Mouse (Mus musculus): ENCODE data around the gene Slco1c1. TPM values are rescaled to one million over a fixed set of nuclear protein-coding genes. Genes with fewer than 3 reads are reported as not detected.
A peak's percentile ranks its signal among the peaks of the same experiment; 100 is the strongest.

Gene Slco1c1
- polyA plus RNA-seq, 1 experiment, result 0.08 TPM

DNA sequence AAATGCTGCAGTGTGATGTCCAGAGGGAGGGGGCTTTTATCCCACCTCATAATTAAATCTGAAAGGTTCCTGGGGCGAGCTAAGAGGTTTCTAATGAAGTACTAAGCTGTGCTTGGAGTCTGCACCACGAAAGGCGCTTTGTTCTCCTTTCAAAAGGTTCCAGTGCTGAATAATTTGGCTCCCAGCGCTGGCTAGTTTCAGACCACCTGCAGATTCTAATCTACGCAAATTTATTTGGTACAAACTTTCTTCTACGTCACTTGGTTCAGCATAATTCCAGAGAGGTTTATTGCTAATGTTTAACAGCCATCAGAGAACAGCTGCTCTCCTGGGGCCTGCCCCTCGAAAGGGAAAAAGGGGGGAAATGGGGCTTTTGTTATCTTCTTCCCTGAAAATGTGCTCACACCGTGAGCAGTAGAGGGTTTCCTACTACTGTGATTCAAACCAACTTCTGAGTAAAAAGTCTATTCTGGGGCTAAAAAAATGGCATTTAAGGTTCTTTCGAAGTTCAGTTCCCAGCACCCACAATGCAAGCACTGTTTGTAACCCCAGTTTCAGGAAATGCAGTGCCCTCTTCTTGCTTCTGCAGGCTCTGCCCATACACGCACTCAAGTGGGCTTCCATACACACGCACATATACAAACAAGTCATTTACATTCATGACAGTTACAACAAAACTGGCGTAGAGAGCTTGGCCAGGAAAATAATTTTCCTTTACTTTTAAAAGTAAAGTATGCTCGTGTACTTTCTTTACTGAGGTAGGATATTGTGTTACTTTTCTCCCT lies 28.3 kb upstream of the Slco1c1 start:
- 39% methylated on average over 13 of the region's 13 CpGs for WGBS
- no peak overlapping the region for H3K27ac ChIP-seq (ENCODE audit: insufficient read depth, low read depth, low read length)
- H3K4me1 ChIP-seq (ENCODE audit: control insufficient read depth, insufficient read depth, low read length), result no peaks in the 10 kb centered on the region; the same call in 1 of the 2 replicates
- H3K36me3 ChIP-seq (ENCODE audit: control insufficient read depth, insufficient read depth, low read length), result no peaks in the 10 kb centered on the region
- TF ChIP-seq CTCF (conservative IDR thresholded peaks at IDR 0.05; ENCODE audit: insufficient read depth, insufficient read length, low read depth, low read length) (no peak), POLR2A (IDR thresholded peaks at IDR 0.05; ENCODE audit: low read depth, low read length) (no peak)
- no peaks in the 10 kb centered on the region for H3K27me3 ChIP-seq (replicated peaks; ENCODE audit: control insufficient read depth, insufficient read depth, low read length)
- DNase-seq, result no peak
- H3K4me3 ChIP-seq (ENCODE audit: insufficient read depth, low read depth, low read length), result no peak overlapping the region

DNA sequence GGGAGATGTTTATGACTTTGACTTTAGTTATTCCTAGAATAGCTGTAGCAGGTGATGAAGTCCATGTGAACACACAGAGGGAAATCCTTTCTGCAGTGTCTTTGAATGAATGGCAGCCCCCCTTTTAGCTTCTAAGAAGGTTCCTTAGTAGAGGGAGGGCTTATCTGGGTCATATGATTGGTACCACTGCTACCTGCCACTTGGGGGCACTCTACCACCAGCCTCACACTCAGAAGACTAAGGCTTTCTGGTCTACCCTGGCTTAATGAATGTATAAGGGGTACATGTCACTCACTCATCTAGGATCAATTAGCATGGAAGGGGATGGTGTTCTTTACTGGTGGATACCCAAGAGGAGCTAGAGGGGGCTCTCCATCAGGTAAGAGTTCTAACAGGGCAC lies 24.7 kb upstream of the Slco1c1 start:
- TF ChIP-seq POLR2A (IDR thresholded peaks at IDR 0.05; ENCODE audit: low read depth, low read length), result no peak
- TF ChIP-seq CTCF (conservative IDR thresholded peaks at IDR 0.05; ENCODE audit: insufficient read depth, insufficient read length, low read depth, low read length), result peak; percentile 67

DNA sequence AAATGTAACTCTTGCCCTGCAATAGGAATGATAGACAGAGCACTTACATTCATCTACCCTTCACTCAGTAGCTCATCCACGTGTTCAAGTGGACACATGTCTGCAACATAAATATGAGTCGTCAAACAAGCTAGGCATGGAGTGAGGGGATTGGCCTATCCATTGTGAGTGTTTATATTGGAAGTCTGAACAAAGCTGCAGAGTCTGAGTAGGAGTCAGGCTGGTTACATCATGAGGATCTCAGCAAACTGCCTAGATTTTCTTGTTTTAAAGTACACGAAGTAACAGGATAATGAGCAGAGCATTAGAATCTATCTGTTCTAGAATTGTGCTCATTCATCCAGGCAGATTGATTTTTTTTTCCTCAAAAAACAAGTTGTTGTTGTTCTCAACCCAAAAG lies 23.0 kb upstream of the Slco1c1 start:
- WGBS, result 75% methylated on average over 3 of the region's 3 CpGs
- Histone ChIP-seq H3K4me3 (ENCODE audit: insufficient read depth, low read depth, low read length) (no peak overlapping the region), H3K27ac (ENCODE audit: insufficient read depth, low read depth, low read length) (no peak overlapping the region), H3K36me3 (ENCODE audit: control insufficient read depth, insufficient read depth, low read length) (no peaks in the 10 kb centered on the region), H3K27me3 (replicated peaks; ENCODE audit: control insufficient read depth, insufficient read depth, low read length) (no peaks in the 10 kb centered on the region), H3K4me1 (ENCODE audit: control insufficient read depth, insufficient read depth, low read length) (no peaks in the 10 kb centered on the region)
- DNase-seq, result no peak
- no peak for TF ChIP-seq POLR2A (IDR thresholded peaks at IDR 0.05; ENCODE audit: low read depth, low read length)

More for the DNA sequence above, 24.7 kb upstream of the Slco1c1 start:
- no peaks in the 10 kb centered on the region for H3K27me3 ChIP-seq (replicated peaks; ENCODE audit: control insufficient read depth, insufficient read depth, low read length)
- H3K4me3 ChIP-seq (ENCODE audit: insufficient read depth, low read depth, low read length), result no peak overlapping the region
- DNase-seq, result no peak
- H3K4me1 ChIP-seq (ENCODE audit: control insufficient read depth, insufficient read depth, low read length), result no peaks in the 10 kb centered on the region; the same call in 1 of the 2 replicates
- no peaks in the 10 kb centered on the region for H3K36me3 ChIP-seq (ENCODE audit: control insufficient read depth, insufficient read depth, low read length)
- H3K27ac ChIP-seq (ENCODE audit: insufficient read depth, low read depth, low read length), result no peak overlapping the region

DNA sequence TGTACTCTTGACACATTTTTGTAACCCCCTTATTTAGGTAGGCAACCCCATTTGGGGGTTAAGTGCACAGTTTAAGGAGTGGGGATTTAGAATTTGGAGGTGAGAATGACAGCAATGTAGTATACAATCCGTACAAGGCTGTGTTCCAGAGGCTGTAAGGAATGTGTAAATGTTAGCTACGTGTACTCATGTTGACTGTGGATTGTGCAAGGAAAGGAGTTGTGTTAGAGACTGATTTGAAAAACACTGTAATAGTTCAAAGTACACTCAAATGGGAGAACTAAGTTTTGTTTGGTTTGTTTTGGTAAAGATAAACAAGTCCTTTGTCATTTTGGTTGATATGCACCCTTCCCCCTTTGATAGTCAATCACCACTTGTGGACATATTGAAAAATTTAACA lies 1.6 kb upstream of the Slco1c1 start:
- Histone ChIP-seq H3K4me1 (ENCODE audit: control insufficient read depth, insufficient read depth, low read length) (no peaks in the 10 kb centered on the region), H3K36me3 (ENCODE audit: control insufficient read depth, insufficient read depth, low read length) (no peaks in the 10 kb centered on the region), H3K4me3 (ENCODE audit: insufficient read depth, low read depth, low read length) (no peak overlapping the region), H3K27me3 (replicated peaks; ENCODE audit: control insufficient read depth, insufficient read depth, low read length) (no peaks in the 10 kb centered on the region), H3K27ac (ENCODE audit: insufficient read depth, low read depth, low read length) (no peak overlapping the region)
- TF ChIP-seq CTCF (conservative IDR thresholded peaks at IDR 0.05; ENCODE audit: insufficient read depth, insufficient read length, low read depth, low read length), result no peak
- TF ChIP-seq POLR2A (IDR thresholded peaks at IDR 0.05; ENCODE audit: low read depth, low read length), result no peak
- DNase-seq, result no peak
- 83% methylated on average over 2 of the region's 2 CpGs for WGBS

DNA sequence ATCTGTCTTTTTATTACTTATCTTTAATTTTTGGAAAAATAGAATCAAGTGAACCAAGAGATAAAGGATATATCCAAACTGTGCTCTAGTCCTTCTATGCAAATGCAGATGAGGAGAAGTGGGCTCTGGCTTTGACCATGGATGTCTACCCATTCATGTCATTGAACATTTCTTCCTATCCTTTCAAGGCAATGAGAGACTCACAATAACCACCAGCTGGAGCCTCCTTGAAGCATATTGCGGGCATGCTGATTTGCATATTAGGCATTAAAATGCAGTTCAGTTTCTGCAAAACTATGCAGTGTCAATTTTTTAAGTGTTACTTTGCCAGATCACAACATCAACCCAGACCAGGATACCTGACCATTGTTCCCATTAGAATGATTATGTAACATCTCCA lies 1.6 kb downstream of the Slco1c1 start:
- no peak for DNase-seq
- Histone ChIP-seq H3K4me1 (ENCODE audit: control insufficient read depth, insufficient read depth, low read length) (no peaks in the 10 kb centered on the region), H3K4me3 (ENCODE audit: insufficient read depth, low read depth, low read length) (no peak overlapping the region), H3K27ac (ENCODE audit: insufficient read depth, low read depth, low read length) (no peak overlapping the region), H3K36me3 (ENCODE audit: control insufficient read depth, insufficient read depth, low read length) (no peaks in the 10 kb centered on the region), H3K27me3 (replicated peaks; ENCODE audit: control insufficient read depth, insufficient read depth, low read length) (no peaks in the 10 kb centered on the region)
- TF ChIP-seq CTCF (conservative IDR thresholded peaks at IDR 0.05; ENCODE audit: insufficient read depth, insufficient read length, low read depth, low read length), result no peak
- TF ChIP-seq POLR2A (IDR thresholded peaks at IDR 0.05; ENCODE audit: low read depth, low read length), result no peak
- 98% methylated on average over 1 of the region's 1 CpGs for WGBS

DNA sequence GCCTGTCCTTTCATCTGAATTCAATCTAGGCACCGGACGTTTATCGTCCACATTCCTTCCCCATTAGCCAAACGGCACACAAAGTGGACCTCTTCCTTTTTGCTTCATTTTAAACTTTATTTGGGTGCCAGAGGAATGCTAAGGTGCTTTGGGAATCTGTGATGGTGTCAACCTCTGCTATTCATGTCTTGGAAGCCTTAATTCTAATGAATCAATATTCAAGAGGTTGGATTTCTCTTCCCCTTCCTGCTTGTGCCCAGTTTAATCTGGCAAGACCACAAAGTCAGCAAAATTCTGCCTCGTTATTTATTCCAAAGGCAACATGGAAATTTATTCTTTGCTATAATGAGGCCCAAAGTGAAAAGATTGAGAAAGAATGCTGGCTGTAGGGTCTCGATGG lies 6.7 kb downstream of the Slco1c1 start:
- Histone ChIP-seq H3K36me3 (ENCODE audit: control insufficient read depth, insufficient read depth, low read length) (no peaks in the 10 kb centered on the region), H3K4me1 (ENCODE audit: control insufficient read depth, insufficient read depth, low read length) (no peaks in the 10 kb centered on the region), H3K27me3 (replicated peaks; ENCODE audit: control insufficient read depth, insufficient read depth, low read length) (no peaks in the 10 kb centered on the region), H3K27ac (ENCODE audit: insufficient read depth, low read depth, low read length) (no peak overlapping the region), H3K4me3 (ENCODE audit: insufficient read depth, low read depth, low read length) (no peak overlapping the region)
- no peak for DNase-seq
- TF ChIP-seq POLR2A (IDR thresholded peaks at IDR 0.05; ENCODE audit: low read depth, low read length) (no peak), CTCF (conservative IDR thresholded peaks at IDR 0.05; ENCODE audit: insufficient read depth, insufficient read length, low read depth, low read length) (no peak)
- 80% methylated on average over 6 of the region's 6 CpGs for WGBS

DNA sequence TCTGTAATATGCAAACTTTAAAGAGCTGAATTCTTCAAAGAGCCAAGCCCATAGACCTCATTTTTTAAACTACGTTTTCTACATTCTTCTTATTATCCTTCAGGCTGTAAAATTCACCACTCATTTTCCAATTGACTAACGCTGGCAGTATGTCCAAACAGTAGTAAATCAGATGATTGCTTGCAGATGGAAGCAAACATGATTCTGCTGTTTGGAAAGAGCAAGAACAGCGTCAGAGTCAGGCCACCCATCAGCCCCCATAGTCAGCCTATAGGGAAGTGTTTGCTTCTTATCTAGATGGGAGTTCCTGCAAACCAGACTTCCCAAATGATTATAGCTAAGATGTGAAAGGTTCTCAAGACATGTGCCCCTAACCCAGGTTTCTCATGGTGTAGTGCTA lies 13.1 kb downstream of the Slco1c1 start:
- no peaks in the 10 kb centered on the region for H3K36me3 ChIP-seq (ENCODE audit: control insufficient read depth, insufficient read depth, low read length)
- H3K4me1 ChIP-seq (ENCODE audit: control insufficient read depth, insufficient read depth, low read length), result no peaks in the 10 kb centered on the region
- WGBS, result 34% methylated on average over 3 of the region's 3 CpGs
- TF ChIP-seq CTCF (conservative IDR thresholded peaks at IDR 0.05; ENCODE audit: insufficient read depth, insufficient read length, low read depth, low read length), result no peak
- TF ChIP-seq POLR2A (IDR thresholded peaks at IDR 0.05; ENCODE audit: low read depth, low read length), result no peak
- no peak for DNase-seq
- H3K27me3 ChIP-seq (replicated peaks; ENCODE audit: control insufficient read depth, insufficient read depth, low read length), result no peaks in the 10 kb centered on the region
- no peak overlapping the region for H3K27ac ChIP-seq (ENCODE audit: insufficient read depth, low read depth, low read length)
- no peak overlapping the region for H3K4me3 ChIP-seq (ENCODE audit: insufficient read depth, low read depth, low read length)
